Mouse (Mus musculus) cerebellum, postnatal 25 days (tissue): ENCODE measurements around the gene AC129217.1.
A peak's percentile ranks its signal among the peaks of the same experiment; 100 is the strongest.

ENCODE experiments used
- DNase-seq, 2 experiments: peaks; one replicate each; pipeline ENCODE4 v3.0.0; 2021; ENCODE audit warnings: mixed read lengths in 2 of 2

Gene AC129217.1

DNA sequence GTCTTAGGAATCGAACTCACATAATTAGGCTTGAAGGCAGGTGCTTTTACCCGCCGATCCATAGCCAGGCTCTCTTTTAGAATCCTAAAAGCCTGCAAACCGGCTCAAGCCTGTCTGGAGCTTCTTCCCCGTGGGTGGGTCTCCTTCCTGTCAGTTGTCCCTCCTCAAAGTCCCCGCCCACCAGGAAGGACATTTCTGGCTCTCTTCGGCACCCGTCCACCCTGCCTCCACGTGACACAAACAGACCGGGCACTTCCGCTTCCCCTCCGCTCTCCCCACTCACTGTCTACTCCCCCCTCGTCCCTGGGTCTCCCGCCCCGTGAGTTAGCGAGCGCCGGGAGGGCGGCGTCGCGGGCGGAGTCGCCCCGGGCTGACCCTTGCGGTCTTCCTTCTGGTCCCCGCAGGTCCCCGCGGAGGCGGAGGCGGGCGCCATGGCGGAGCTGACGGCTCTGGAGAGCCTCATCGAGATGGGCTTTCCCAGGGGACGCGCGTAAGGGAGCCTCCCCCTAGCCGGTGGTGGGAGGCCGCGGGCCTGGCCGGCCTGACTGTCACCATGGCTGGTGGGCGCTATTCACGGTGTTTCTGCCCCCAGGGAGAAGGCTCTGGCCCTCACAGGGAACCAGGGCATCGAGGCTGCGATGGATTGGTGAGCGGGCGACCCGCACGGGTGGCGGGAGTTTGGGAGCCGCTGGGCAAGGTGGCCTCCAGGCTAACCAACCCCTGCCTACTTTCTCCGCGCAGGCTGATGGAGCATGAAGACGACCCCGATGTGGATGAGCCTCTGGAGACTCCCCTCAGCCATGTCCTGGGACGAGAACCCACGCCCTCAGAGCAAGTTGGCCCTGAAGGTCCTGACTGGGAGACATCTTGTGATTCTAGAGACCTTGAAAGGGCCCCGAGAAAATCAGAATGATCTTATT, 42.0 kb downstream of the AC129217.1 start, which contains the start of gene Ubxn1:
Gene Ubxn1 (plus strand): TSS at position 230 of the 920 bp plus-strand sequence.
- DNase-seq: peak; percentile 98 to 99

DNA sequence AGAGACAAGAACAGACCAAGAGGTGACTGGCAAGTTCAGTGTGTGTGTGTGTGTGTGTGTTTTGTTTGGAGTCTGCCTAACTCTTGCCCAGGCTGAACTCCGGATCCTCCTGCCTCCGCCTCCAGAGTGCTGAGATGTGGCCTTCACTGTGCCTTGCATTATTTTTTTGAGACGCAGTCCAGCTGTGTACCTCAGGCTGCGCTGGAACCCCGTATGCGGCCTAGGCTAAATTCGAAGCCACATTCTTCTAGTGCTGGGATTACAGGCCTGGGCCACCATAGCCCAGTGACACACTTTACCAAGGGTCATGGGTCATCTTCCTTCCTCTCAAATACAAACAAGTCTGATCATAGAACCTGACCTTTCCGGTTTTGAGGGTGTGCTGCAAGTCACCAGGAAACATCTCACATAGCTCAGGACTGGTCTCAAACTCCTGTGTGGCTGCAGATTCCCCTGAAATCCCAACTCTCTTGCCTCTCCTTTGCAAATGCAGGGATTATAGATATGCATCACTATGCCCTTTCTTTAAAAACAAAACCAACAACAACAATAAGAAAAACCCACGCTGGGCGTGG, 42.8 kb downstream of the AC129217.1 start:
- no peak for DNase-seq

DNA sequence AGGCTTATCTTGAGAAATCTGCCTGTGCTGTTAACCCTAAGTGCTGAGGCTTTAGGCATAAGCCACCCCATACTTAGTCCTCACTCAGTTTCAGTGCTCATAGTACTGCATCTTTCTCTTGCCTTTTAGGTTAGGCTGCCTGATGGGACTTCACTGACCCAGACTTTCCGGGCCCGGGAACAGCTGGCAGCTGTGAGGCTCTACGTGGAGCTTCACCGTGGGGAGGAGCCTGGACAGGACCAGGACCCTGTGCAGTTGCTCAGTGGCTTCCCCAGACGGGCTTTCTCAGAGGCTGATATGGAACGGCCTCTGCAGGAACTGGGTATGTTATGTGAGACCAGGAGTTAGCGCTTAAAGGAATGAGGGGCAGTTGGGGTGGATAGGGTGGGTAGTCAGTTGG, 45.5 kb downstream of the AC129217.1 start:
- no peak for DNase-seq

DNA sequence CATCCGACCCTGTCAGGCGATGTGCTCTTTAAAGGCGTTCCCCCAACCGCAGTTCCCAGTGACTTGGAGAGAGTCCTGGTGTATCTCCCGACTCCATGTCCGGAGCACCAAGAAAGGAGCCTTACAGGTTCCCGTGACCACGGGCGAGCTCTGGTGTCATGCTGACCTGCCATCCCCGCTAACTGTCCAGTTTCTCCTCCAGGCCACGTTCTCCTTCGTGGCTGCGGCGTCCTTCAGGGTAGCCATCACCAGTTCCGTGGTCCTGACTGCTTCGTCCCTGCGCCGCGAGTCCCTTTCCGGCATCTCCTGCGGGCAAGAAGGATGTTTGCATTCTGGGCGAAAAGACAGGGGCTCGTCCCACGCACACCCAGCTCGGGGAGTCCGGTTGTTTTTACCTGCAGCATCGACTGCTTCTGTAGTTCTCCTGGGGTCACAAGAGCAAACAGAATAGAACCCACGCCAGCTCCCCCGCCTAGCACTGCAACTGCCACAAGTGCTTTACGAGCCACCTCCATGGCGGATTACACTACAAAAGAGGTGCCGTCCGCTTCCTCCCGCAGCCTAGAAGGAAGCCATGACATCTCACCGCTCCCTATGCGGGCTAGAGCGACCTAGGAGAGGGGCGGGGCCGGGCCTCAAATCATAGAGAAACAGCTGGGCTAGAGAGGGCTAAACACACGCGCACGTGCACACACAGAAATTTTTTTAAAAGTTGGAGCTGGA, 50.9 kb downstream of the AC129217.1 start, which contains the start of gene Uqcc3:
Gene Uqcc3 (minus strand): TSS at position 613 of the 723 bp plus-strand sequence.
- DNase-seq: peak; percentile 89 to 92

- DNase-seq: no peak
These were observed 51.4 kb downstream of the AC129217.1 start for GRCm38 (mm10) chr19:8881034-8881392.

DNA sequence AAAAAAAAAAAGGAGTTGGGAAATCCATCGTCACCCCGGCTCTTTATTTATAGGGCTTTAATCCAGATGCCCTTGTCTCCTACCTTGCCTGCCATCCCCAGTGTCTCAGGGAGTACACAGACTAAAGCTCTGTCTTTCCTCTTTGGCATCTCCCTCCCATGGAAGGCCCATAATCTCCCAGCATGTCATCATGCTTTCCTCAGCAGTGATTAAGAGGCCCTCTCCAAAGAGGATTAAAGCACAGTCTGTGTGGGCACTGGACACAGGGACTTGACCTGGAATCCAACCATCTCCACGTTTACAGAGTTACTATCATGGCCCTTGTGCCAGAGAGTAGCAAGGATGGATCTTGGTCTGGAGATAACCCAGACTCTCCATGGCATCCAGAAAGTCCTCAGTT, 54.0 kb downstream of the AC129217.1 start, which contains the start of the genes Lbhd1 and Gm49403:
Gene Lbhd1 (plus strand): TSS at position 117 of the 400 bp plus-strand sequence.
Gene Gm49403 (plus strand): TSS at position 315 of the 400 bp plus-strand sequence.
- no peak for DNase-seq

GRCm38 (mm10) chr19:8886916-8887584, 57.5 kb downstream of the AC129217.1 start:
- no peak for DNase-seq

- no peak for DNase-seq
These were observed 58.3 kb downstream of the AC129217.1 start for GRCm38 (mm10) chr19:8887585-8888463.

- DNase-seq: peak; percentile 93 to 97
These were observed 59.2 kb downstream of the AC129217.1 start, which contains the start of the genes 1810009A15Rik and Gm49416 for GRCm38 (mm10) chr19:8888511-8889385. TSS of gene 1810009A15Rik (plus strand) at chr19:8888853. TSS of gene Gm49416 (plus strand) at chr19:8888926.
